Mouse (Mus musculus) layer of hippocampus, adult 9-11 months (tissue): Measurements from ENCODE around the gene Kidins220.

Source experiments
- DNase-seq: peaks from one replicate; pipeline ENCODE4 v3.0.0; 2022

The Kidins220 gene

DNA sequence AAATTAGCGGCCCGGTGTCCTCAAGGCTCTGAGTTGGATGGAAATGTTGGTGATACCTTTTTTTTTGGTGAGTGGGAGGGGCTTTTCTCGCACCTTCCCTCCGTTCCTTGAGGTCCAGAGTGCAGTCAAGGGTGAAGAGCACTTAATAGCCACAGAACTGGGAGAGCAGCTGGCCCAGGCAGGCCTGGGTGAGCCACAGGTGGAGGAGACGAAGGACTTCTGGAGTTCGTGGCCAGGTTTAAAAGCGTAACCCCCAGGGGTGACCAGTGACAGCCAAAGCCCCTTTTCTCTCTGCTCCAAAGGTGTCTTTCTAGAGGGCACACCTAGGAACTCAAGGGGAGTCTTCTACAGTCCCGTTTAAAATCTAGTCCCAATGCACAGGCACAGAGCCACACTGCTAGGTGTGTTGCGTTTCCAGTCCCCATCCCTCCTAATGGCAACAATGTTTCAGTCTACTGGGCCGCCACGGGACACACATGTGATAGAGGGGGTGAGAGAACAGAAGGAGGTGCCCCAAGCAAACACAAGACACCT is 118.6 kb downstream of the Kidins220 start:
- DNase-seq: no peak

DNA sequence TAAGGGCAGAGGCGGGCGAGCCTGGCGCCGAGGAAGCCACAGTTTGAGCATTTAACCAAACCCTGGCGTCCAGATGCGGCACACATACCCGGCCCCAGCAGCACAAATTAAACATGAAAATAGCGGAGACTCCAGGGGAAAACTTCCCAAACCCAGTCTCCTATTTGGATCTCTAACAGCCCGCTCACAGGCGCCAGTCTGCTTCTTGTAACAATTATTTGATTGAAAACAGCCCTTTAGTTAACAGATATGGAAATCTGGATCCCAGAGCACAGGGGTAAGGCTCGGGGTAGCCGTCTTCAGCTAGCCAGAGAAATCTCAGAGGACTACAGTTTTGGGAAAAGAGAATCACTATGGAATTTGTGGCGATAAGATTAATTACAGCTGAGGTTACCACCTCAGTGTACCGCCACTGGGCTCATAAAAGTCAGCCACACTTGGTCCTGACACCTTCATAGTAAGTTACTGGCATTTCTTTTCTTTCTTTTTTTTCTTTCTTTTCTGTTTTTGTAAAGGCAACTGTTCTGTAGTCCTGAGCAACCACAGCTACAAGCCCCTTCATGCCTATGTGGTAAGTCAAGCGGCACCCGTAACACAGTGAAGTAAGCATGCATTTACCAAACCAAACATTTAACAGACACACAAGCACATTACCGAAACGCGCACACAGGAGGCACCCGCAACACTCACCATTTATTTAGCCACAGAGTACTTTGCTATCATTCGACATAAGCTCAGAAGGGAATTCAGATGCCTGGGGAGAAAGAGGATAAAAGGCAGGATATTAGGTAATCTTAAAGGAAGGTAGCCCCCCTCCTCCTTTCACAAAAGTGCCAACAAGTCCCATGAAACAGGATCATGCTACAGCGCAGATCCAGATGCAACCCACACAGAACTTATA is 120.1 kb downstream of the Kidins220 start:
- DNase-seq: no peak

DNA sequence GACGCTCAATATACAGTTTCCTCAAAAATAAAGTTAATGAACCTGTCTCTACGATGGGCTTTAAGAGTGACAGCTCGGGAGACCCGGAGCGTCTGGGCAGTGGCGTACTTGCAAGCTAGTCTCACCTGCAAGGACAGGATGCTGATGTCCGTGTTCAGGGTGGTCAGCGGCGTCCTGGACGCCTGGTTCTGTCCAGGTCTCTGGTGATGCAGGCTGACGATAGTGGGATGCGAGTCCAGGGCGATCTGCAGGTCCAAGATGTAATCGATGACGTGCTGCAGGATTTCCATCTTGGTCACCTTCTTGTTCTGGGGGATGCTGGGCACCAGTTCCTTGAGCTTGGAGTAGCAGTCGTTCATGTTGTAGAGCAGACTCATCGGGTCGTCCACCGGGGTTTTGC is 120.8 kb downstream of the Kidins220 start:
- DNase-seq: no peak

DNA sequence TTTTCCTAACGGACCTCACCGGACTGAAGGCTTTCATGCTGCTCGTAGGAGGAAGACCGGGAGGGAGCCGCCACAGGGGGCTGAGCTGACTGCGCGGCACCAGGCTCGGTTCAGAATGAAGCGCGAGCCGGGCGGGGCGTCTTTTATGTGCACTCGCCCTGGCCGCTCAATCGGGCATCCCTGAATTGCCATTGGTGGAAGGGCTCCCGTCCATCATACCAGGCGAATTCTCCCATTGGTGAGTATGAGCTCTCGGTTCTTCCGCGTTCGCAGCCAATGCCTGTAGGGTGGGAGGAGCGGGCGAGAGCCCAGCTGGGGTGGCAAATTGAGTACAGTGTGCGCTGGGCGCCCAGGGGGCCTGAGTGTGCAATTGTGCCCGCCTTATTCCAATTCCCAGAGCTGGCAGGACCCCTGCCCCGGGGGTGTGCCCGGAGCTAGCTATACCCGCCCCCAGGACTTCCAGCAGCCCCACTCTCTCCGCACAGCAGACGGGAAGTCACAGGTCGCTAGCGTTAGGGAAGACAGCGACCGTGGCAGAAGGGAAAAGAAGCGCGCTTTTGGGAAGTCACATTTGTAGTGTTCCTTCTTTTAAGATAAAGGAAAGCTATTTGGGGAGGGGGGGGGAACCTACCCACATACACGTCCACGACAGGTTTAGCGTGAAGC is 121.4 kb downstream of the Kidins220 start:
- DNase-seq: peak; percentile 98

DNA sequence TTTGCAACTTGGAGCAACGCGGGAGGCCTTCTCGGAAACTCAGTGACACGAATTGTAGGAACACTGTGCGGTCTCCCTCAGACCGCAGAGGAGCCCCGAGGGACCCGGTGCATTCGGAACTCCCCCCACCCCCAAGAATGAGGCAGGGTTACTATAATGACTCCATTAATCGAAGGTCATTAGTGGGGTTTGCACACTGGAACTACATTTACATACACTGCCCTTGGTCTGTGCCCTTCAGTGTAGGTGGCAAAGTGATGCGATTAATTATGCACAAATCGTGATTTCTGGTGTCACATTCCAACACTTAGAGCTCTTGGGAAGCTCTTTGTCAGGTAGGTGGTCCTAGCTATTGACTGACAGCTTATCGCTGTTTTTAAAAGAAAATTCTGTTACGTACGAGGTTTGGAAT is 121.9 kb downstream of the Kidins220 start:
- no peak for DNase-seq

DNA sequence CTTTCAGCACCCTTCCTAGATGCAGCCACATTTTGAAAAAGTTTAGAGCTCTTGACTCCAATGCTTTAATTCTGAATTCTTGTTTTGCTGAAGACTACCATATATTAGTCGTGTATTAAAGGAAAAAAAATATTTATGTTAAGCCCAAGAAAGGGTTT is 122.2 kb downstream of the Kidins220 start, which contains the start of gene Id2:
Id2 (minus strand) TSS at position 89 of the 158 bp plus-strand sequence.
- DNase-seq: no peak

DNA sequence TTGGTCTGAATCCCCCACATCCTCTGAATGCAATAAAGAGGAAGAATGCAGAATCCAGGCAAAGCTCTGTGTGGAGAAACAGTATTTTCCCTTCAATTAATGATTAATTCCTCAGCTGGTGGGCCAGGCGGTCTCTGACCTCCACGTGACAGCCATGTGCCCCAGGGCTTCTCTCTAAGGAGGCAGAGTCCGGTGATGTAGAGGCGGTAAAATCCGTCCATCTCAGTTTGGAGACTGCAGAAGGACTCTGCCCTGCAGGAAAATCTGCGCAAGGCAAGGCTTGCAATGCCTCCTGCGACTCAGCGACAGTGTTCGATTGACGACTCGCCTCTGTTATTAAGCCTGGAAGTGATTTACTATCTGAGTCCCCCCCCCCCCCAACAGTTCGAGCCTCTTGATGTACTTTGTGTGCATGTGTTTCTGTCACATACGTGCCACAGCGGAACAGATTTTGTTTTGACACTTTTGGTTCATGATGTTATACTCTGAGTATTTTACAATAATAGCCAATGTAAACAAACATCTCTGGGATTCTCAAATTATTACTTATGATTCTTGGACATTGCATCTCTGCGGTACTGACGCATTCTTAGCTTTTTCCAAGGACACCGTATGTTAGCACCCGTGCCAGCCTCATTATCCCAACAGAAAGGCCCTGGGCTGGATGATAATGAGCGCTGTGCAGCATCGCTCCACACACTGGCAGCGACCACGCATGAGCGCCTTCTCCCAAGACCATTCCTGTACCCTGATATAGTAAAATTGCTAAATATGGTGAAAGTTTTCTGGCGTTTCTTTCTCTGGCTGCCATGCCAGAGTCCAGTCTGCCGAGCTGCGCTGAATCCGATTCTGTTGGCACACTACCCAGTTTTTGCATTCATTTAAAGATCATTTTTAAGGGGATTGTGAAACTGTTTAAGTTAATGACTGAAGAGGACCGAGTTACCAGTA is 122.8 kb downstream of the Kidins220 start:
- no peak for DNase-seq

DNA sequence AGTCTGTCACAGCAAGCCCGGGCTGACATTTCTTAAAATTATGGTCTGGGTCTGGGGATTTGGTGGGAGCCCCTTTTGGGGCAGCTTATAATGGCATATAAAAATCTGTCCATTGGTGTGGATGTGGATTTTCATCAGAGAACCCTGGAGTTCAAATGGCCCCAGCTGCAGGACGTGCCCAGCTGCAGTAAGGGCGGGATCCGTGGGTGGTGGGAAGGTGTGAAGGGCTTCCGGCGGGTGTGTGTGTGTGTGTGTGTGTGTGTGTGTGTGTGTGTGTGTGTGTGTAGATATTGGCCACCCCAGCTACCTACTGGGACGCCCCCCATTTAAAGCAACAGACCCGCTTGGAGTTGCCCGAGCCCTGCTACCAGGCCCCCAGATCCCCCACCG is 123.4 kb downstream of the Kidins220 start:
- DNase-seq: no peak

DNA sequence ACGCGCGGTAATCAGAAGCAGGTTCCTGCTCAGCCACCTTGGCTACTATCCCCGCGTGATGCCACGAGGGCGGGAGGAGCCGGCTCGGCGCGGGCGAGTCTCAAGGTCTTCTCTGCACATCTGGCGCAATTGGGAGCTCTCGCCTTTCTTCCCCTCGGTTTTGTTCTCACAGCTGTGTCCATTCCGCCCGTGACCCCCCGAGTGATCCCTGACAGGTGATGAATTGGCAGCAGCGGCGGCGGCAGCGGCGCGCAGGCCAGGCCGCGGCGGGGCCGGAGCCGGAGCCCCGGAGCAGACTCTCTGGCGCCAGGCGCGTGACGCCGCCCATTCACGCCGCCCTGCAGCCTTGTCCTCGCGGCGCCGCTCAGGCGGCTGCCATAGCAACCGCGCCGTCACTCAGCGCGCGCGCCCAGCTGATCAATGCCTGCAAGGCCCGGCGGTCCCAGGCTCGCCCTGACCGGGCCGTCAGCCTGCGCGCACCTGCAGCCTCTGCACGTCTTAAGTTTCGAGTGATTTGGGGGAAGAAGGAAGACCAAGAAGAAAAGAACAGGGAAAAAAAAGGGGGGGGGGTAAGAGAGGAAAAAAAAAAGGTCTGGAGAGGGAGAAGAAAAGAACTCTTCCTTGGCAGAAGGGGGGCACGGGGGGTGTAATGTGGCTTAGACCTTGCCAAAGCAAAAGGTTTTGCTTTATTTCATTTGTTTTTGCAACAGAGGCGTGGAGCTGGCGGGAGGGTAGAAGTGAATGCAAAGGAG is 124.0 kb downstream of the Kidins220 start:
- peak; percentile 93 for DNase-seq

DNA sequence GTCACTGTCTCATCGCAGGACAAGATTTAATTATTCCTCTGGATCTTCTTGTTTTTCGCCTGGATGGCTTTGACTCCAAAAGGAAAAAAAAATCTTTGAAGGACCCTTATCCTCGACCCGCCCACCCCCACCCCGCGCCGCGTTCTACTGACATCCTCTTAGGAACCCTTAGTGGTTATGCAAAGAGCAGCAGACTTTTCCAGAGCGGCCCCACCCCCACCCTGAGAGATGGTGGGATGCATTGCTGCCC is 124.5 kb downstream of the Kidins220 start:
- no peak for DNase-seq

DNA sequence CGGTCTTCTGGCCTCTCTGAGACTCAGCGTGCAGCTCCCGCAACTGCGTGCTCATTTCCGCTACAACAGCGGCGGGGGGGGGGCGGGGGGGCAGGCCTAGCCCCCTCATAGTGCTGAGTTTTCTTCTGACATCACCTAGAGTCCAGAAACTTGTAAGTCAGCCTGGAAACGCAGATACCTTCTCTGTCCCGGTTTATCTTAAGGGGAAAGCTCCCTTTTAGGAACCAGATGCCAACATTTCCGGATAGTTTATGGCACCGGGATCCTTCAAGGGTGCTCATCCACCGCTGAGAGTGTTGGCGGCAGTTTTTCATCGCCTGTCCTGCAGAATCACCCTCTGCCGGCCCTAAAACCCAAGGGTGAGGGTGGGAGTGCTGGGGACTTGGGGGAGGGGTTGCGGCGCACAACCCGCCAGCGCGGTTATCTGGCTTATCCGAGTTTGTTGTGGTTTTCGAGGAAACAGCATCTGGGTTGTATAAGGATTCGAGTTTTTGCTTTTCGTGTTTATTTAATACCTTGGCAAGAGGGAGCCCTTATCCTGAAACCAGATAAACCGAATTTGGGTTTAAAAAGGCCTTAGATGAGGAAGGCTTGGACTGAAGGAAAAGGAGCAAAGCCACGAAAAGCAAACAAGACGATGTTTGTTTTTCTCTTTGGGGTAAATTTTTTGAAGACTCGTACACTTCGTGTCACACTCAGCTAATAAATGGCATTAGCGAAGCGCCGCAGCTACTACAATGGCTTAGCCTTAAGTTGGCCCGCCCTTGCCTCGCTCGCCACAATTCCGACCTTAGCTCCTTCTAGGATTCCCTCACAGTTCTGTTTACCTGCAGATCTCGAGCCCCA is 125.1 kb downstream of the Kidins220 start:
- no peak for DNase-seq

DNA sequence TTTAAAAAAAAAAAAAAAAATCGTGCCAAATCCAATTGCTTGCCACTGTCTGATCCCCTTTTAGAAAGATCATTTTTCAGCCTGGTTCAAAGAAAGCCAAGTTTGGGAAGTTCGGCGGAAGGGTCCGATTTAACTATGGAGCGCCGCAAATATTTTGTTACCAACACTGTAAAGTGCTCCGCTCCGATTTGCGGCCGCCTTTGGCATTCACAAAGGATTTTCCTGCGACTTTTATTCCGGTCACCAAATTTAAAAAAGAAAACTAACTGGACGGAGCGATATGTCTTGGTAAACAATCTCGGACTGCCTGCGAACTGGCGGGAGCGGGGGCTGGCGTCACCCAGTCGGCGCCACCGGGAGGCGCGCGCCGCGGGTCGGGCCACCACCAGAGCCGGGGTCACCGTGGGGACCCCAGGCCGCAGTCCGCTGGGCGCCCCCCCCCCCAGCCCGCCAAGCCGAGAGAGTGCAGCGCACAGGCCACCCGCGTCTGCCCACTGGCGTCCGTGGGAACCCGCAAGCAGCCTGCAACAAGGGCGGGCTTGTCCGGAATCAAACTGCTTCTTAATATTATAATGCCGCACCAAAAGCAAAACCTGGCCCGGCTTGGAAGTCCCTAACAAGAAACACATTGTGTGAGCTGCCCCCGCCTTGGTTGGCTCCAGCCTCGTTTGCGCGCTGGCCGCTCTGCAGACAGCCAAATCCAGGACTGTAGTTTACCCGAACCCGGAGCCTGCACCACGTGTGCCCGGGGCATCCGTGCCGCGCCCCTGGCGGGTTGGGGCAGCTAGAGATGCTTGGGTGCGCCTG is 125.9 kb downstream of the Kidins220 start:
- no peak for DNase-seq

DNA sequence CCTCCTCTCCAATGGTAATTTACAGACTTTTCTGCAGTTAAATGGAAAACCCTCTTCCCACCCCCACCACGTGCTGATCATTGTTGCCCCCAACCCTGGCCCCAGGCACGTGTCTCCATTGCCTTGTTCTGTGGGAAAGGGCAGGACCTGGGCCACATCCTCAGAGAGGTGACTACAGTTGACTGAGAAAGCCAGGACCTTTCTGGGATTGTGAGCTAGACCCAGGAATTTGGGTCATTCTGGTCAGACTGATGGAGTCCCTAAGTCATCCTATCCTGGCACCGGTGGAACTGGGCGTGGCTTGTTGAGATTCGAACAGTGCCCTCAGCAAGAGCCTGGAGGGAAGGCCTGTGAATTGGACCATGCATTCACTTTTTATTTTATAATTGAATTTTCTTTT is 126.7 kb downstream of the Kidins220 start:
- DNase-seq: no peak

DNA sequence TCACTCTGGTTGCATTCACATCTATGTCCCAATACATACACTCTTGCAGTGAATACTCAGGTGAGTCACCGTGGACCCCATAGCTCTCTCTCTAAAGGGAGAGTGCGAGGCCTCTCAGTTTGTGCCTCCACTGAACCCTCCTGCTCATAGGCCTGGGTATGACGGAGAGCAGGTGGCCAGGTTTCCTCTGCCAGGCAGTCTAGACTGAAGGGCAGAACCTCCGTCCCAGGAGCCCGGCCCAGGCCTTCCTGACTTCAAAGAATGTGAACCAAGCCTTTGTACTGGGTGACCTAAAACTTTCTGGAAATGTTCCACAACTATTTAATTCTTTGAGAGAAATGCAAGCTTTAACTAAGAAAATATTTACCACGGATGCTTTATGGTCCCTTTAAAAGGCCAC is 129.2 kb downstream of the Kidins220 start:
- no peak for DNase-seq

DNA sequence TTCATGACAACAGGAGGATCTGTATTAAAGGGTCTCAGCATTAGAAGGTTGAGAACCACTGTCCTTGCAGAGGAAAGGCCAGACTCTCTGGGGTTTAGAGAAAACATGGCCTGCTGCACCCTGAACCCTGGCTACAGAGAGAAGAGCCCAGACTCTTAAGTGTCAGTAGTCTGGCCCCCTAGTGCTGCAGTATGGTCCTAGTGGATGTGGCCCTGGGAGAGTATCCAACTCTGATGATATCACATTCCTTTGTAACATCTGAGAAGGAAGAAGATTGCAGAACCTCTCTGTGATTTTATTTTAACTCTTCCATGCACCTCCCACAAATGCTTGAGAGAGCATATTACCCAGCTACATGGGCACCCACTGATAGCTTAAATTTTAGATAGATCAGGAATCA is 129.8 kb downstream of the Kidins220 start:
- DNase-seq: no peak

DNA sequence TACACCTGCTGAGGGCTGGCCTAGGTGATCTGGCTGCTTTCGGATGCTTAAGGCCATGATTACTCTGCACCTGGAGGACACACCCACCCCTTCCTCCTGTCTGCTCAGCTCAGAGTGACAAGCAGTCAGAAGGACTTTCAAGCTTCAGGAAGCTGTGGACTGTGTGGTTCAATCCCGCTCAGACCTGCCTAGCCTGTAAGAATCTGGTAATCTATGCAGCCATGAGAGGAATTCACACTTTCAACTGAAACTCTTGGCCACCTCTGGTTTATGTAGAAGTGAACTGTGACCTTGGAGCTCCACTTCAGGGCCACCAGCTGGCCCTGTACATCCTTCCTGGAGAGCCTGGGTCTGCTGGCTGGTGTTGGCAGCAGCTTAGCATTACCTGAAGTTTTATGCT is 134.1 kb downstream of the Kidins220 start:
- DNase-seq: no peak

DNA sequence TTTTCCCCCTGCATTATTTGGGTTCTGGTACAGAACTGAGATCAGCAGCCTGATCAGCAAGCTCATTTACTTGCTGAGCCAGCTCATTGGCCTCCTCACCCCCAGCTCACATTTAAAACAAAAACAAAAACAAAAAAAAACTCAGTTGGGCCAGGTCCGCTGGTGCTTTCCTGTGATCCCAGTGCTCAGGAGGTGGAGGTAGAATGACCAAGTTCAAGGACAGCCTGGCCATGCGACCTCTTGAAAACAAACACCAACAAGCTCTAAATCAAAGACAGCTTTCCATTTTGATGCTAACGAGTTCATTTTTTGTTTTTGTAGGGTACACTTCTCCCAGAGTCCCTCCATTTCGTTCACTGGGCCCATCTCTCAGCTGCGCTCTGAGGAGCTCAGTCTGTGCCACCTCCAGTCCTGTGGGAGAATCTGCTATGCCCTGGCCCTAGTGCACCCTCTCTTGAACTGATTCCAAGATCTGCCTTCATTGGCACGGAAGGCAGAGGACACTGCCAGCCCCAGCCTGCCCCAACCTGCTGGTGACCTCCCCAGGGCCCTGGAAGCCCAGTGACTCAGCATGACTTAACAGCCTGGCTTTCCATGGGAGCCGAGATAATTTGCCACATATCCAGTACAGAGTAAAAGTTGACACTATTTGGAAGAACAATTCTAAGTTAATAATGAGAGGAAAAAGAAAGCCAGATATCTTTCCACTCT is 135.4 kb downstream of the Kidins220 start:
- DNase-seq: no peak

DNA sequence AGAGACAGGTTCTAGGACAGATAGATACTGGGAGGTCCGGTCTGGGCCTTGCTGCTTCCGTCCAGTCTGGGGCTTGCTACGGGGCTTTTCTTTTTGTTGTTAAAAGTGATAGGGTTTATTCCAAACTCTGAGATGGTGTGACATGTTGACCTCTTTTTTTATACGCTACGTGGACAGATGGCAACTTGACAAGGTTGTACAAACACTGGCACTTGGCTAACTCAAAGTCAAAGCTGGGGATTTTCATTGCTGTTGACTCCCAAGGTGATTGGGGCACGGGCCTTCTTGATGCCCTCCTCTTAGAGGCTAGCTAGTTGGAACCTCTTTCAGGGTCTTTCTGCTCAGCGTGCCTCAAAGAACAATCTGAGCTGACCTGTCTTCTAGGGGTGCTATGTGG is 136.0 kb downstream of the Kidins220 start:
- DNase-seq: no peak
